Mouse (Mus musculus) kidney, embryonic 16.5 days (tissue): ENCODE measurements around the gene P4hb. TPM values are rescaled to one million over a fixed set of nuclear protein-coding genes. Genes with fewer than 3 reads are reported as not detected.

Experiments used
- ATAC-seq: fragments of 200-750 bp; cut with Nextera tagmentation; 2 replicates; pipeline ENCODE4 v1.8.0; 2017; ENCODE audit warnings: moderate TSS enrichment; ENCODE audit not compliant: low FRiP score, low TSS enrichment
- H3K27ac ChIP-seq: fragments of 300-500 bp; sonication (generic); 2 replicates; pipeline ENCODE4 v1.5.1; 2014; ENCODE audit warnings: low read length
- H3K27me3 ChIP-seq: fragments of 300-500 bp; sonication (generic); 2 replicates; pipeline ENCODE4 v1.6.1; 2014; ENCODE audit warnings: low read length, control low read depth, mixed read lengths; ENCODE audit not compliant: insufficient read depth
- H3K36me3 ChIP-seq: fragments of 300-500 bp; sonication (generic); 2 replicates; pipeline ENCODE4 v1.6.1; 2014; ENCODE audit warnings: low read length, control low read depth, mixed read lengths; ENCODE audit not compliant: insufficient read depth
- H3K4me1 ChIP-seq: fragments of 300-500 bp; sonication (generic); 2 replicates; pipeline ENCODE4 v1.6.1; 2014; ENCODE audit warnings: low read length, control low read depth, mixed read lengths; ENCODE audit not compliant: insufficient read depth
- H3K4me2 ChIP-seq: fragments of 300-500 bp; sonication (generic); replicated peaks from 2 replicates; pipeline ENCODE4 v1.6.1; 2014; ENCODE audit warnings: low read depth, low read length
- H3K4me3 ChIP-seq: fragments of 300-500 bp; sonication (generic); 2 replicates; pipeline ENCODE4 v1.5.1; 2014; ENCODE audit warnings: mild to moderate bottlenecking, low read length
- H3K9ac ChIP-seq: fragments of 300-500 bp; sonication (generic); replicated peaks from 2 replicates; pipeline ENCODE4 v1.6.1; 2014; ENCODE audit warnings: low read length
- H3K9me3 ChIP-seq: fragments of 300-500 bp; sonication (generic); 2 replicates; pipeline ENCODE4 v1.6.1; 2016; ENCODE audit warnings: low read length, control low read depth
- WGBS: fragments of 180-500 bp; shearing (Covaris S2); extraction: QIAGEN DNeasy Blood & Tissue Kit; methylation state at CpG from one replicate; pipeline ENCODE4 v1.1.7; 2014; 5-methylcytosine and 5-hydroxymethylcytosine counted together
- polyA plus RNA-seq: library from polyadenylated mRNA; unstranded; fragments of >200 nt; fragmentation: Nextera tagmentation; extraction: Ambion mirVana; gene quantifications from 2 replicates; pipeline ENCODE4 v1.2.1, GENCODE M21; 2015

P4hb gene
- polyA plus RNA-seq, 1 experiment from 2014 or later: 914 TPM

DNA sequence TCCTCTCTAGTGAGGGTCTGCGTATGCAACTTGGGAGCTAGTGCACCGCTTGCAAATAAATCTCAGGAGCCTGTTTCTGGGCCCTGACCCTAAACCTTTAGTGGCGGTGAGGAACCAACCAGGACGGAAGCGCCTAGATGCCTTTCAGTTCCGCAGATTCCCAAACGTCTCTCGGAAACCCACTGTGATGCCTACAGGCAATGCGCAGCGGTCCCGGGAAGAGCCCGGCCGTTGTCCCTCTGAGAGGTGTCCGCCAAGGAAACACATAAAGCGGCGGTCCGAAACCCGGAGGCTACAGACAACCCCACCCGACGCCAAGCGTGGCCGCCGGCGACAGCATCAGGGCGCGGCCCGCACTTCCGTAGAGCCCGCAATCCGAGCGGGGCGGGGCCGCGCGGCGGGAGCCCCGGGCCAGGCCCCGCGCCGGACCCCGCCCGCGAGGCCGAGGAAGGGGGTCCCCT lies 7.8 kb upstream of the P4hb start:
- Histone ChIP-seq H3K4me2 (peak overlapping the region; percentile 61), H3K4me1 (peaks cover 41% of the 10 kb centered on the region), H3K4me3 (peak overlapping the region; percentile 88), H3K9me3 (0 out of 2 replicates have a peak, but pooled peaks cover 4% of the 10 kb centered on the region), H3K27me3 (no peaks in the 10 kb centered on the region), H3K36me3 (peaks cover 45% of the 10 kb centered on the region), H3K27ac (peak overlapping the region; percentile 90), H3K9ac (peak overlapping the region; percentile 97)
- peak; percentile 44; the same call in 1 of the 2 replicates for ATAC-seq
- WGBS: under 1% methylated on average over 39 of the region's 44 CpGs

- Histone ChIP-seq H3K4me1 (peaks cover 41% of the 10 kb centered on the region), H3K36me3 (peaks cover 40% of the 10 kb centered on the region), H3K27me3 (no peaks in the 10 kb centered on the region), H3K27ac (peak overlapping the region; percentile 90), H3K4me2 (peak overlapping the region; percentile 61), H3K9ac (peak overlapping the region; percentile 97), H3K9me3 (0 out of 2 replicates have a peak, but pooled peaks cover 4% of the 10 kb centered on the region), H3K4me3 (peak overlapping the region; percentile 88)
- 58% methylated on average over 7 of the region's 7 CpGs for WGBS
- ATAC-seq: no peak
Observed at GRCm38 (mm10) chr11:120580190-120580589, 7.1 kb upstream of the P4hb start.

DNA sequence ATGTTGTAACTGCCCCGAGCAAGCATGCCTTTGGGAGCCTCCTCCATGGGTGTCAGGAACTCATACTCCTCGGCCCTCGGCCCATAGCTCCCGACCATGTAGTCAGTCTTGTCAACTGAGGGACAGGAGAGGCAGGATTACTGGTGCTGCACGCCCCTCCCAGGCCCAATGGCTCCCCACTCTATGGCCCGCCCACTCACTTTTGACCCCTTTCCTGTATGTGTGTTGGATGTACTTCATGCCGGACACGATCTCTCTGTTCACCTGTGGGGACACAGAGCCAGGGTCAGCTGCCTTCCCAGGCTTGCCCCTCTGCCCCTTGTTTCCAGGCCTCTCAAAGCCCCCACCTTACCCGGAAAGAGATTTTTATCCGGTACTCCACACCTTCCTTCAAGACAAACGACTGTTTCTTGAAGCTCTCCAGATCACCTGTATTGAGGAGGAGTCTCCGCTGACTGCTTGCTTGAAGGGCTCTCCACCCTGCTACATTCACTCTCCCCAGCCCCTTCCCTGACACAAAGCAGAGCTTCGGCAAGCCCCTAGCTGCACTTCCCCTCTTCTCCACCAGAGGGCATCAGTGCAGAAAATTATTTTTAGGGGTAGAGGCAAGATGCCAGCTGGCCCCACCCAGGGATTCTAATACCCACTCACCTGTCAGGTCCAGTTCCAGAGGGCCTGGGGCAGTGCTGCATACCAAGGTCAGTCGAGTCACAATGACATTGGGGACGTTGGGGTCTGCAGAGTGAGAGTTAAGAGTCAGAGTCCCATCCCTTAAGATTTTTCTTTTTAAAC lies 6.5 kb upstream of the P4hb start:
- Histone ChIP-seq H3K9me3 (0 out of 2 replicates have a peak, but pooled peaks cover 4% of the 10 kb centered on the region), H3K9ac (peak overlapping the region; percentile 97), H3K4me3 (peak overlapping the region; percentile 88), H3K27ac (peak overlapping the region; percentile 90), H3K36me3 (peaks cover 36% of the 10 kb centered on the region), H3K4me1 (peaks cover 45% of the 10 kb centered on the region), H3K27me3 (no peaks in the 10 kb centered on the region), H3K4me2 (peak overlapping the region; percentile 61)
- WGBS: 48% methylated on average over 15 of the region's 15 CpGs
- ATAC-seq: no peak

DNA sequence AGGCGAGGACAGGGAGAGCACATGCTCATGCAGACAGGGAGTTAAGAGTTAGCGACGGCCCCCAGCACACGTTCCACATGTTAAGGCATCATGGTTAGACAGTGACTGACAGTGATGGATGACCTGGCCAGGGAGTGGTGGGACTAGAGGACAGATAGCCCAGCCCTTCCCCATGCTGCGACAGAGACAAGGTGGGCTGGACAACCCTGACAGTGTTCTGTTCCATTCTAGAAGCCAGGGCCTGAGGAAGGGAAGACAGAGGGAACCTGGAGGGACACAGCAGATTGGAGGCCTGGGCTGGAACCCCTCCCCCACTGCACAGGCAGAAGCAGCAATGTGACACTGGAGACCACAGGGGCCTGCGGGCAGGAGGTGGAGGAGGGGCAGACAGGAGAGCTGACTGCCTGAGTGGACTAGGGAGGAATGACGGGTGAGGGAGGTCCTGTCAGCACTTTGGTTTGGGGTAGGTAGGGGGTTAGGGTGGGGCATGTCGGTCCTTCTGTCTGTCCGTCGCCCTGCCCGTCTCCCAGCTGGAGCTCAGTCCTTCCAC lies 5.7 kb upstream of the P4hb start:
- ATAC-seq: no peak
- 66% methylated on average over 11 of the region's 11 CpGs for WGBS
- H3K27me3 ChIP-seq: no peaks in the 10 kb centered on the region

DNA sequence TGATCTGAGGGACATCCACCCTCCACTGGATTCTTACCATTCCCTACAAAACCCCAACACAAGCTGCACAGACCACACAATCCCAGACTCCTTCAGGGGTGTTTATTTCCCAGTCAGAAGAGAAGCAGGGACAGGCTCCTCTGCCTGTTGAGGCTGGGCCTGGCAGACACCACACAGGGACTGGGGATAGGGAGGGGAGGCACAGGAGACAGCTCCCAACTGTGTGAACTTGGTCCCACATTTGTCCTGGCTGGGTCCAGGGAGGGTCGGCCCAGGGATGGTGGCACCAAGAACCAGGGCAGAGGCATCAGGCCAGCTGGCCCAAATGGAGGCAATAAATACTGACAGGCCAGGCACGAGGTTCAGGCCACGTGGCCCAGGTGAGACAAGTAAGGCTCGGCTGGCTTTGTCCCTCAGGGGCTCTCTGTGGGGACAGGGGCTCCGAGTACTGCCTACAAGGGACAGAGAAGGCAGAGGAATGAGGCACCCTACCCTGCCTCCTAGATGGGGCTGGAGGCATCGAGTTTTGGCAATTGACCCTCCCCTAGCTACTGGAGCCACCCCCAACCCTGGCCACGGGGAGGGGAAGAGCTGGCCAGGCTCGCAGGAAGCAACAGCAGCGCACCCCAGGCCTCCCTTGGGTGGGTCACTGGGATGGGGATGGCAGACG lies 5.1 kb upstream of the P4hb start:
- no peaks in the 10 kb centered on the region for H3K9me3 ChIP-seq
- no peak overlapping the region for H3K4me3 ChIP-seq
- WGBS: 77% methylated on average over 10 of the region's 10 CpGs
- no peaks in the 10 kb centered on the region for H3K27me3 ChIP-seq
- H3K36me3 ChIP-seq: peaks cover 29% of the 10 kb centered on the region
- H3K9ac ChIP-seq: no peak overlapping the region
- no peak for ATAC-seq
- H3K27ac ChIP-seq: peak overlapping the region; percentile 65
- H3K4me2 ChIP-seq: no peak overlapping the region
- H3K4me1 ChIP-seq: peaks cover 50% of the 10 kb centered on the region

More for the DNA sequence above, 5.7 kb upstream of the P4hb start:
- H3K9me3 ChIP-seq: 0 out of 2 replicates have a peak, but pooled peaks cover under 1% of the 10 kb centered on the region
- H3K4me3 ChIP-seq: no peak overlapping the region
- H3K27ac ChIP-seq: peak overlapping the region; percentile 65
- peak overlapping the region; percentile 23; the same call in 1 of the 2 replicates for H3K9ac ChIP-seq
- H3K4me1 ChIP-seq: peaks cover 50% of the 10 kb centered on the region
- peaks cover 31% of the 10 kb centered on the region for H3K36me3 ChIP-seq
- no peak overlapping the region for H3K4me2 ChIP-seq

DNA sequence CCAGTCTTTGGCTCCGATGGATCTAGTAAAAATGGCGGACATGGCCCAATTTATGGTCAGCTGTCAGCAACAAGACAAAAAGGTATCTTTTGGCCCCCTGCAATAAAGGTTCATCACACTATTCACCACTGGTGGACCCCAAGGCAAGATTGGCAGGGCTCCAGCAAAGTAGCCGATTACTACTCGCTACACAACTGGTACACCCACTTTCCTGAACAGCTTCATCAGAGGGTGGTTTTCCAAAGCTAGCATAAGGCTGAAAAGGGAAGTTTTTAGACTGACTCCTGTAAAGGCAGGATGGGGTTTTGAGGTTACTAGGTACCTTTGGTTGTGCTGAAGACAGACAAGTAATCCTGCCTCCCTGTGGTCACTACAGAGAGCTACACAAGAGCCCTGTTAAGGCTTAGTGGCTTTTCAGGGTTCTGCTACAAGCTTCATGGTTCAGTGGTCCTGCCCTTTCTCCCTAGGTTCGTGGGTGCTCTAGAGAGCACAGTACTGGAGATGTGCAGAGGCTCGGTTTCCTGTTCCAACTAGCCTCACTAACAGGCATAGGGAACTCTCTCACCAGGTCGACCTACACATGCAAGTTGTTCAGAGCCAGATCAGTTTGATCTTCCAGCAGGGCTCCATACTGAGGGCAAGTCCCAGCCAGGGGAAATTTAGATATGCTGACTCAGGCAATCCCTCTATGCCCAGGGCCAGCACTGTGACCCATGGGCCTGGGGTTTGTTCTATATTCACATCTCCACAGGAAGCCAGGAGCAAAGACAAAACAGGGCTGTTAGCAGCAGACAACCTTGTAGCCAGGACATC lies 4.4 kb upstream of the P4hb start:
- 72% methylated on average over 7 of the region's 7 CpGs for WGBS
- H3K27ac ChIP-seq: peak overlapping the region; percentile 65
- no peaks in the 10 kb centered on the region for H3K27me3 ChIP-seq
- peaks cover 48% of the 10 kb centered on the region for H3K4me1 ChIP-seq
- peaks cover 29% of the 10 kb centered on the region for H3K36me3 ChIP-seq
- ATAC-seq: no peak
- H3K4me3 ChIP-seq: no peak overlapping the region
- no peak overlapping the region; the same call in 1 of the 2 replicates for H3K9ac ChIP-seq
- H3K9me3 ChIP-seq: no peaks in the 10 kb centered on the region
- no peak overlapping the region for H3K4me2 ChIP-seq

DNA sequence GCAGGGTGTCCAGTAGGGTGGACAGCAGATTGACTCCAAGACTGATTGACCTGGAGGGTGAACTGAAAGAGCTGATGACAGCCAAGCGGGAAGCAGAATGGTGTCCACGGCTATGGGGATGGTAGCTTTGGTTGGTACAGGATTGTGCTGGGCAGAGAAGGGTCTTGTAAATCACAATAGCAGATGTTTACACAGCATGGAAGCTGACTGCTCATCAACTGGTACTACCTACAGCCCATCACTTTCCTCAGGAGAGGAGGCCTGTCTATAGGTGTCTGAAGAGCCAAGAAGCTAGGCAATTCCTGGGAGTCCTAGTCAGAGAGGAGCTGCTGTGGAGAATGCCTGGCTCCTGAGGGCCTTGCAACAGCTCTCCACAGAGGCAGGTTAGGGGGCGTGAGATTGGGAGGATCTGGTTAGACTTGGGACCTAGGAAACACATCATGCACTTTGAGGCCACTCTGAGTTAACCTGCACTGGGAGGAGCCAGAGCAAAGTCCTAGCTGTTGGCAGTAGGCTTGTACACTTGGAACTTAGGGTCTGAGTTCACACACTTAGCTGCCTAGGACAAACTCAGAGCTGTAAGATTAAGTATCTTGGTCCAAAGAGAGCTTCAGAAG lies 3.4 kb upstream of the P4hb start:
- Histone ChIP-seq H3K4me1 (peaks cover 45% of the 10 kb centered on the region), H3K9ac (no peak overlapping the region), H3K4me2 (no peak overlapping the region), H3K9me3 (no peaks in the 10 kb centered on the region), H3K27ac (peak overlapping the region; percentile 65; the same call in 1 of the 2 replicates), H3K4me3 (no peak overlapping the region), H3K36me3 (peaks cover 29% of the 10 kb centered on the region), H3K27me3 (no peaks in the 10 kb centered on the region)
- 77% methylated on average over 3 of the region's 3 CpGs for WGBS
- no peak for ATAC-seq

- ATAC-seq: no peak
- H3K36me3 ChIP-seq: peaks cover 35% of the 10 kb centered on the region
- no peak overlapping the region for H3K9ac ChIP-seq
- no peaks in the 10 kb centered on the region for H3K27me3 ChIP-seq
- H3K4me3 ChIP-seq: no peak overlapping the region
- no peak overlapping the region for H3K4me2 ChIP-seq
- H3K4me1 ChIP-seq: peaks cover 50% of the 10 kb centered on the region
- H3K27ac ChIP-seq: peak overlapping the region; percentile 37; the same call in 1 of the 2 replicates
- H3K9me3 ChIP-seq: no peaks in the 10 kb centered on the region
Observed at GRCm38 (mm10) chr11:120575940-120576339, 2.9 kb upstream of the P4hb start.

DNA sequence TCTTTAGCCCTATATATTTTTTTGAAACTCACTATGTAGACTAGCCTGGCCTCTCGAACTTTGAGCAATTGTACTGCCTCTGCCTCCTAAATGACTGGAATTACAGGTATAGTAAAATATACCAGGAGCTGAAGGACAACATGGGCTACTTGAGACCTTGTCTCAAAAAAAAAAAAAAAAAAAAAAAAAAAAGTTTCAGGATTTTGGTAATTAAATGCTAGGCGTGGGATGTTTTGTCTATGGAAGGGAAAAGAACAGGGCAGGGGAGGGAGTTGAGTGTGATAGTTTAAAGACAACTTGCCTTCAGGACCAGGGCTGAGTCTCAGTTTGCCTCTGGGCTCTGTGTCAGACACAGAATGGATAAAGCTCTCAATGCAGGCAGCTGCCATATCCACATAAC lies 2.0 kb upstream of the P4hb start:
- no peaks in the 10 kb centered on the region for H3K27me3 ChIP-seq
- peak overlapping the region; percentile 93; the same call in 1 of the 2 replicates for H3K9ac ChIP-seq
- H3K4me1 ChIP-seq: peaks cover 48% of the 10 kb centered on the region
- no peaks in the 10 kb centered on the region for H3K9me3 ChIP-seq
- H3K4me2 ChIP-seq: no peak overlapping the region
- 71% methylated on average over 2 of the region's 2 CpGs for WGBS
- no peak overlapping the region for H3K27ac ChIP-seq
- no peak for ATAC-seq
- peaks cover 43% of the 10 kb centered on the region for H3K36me3 ChIP-seq
- H3K4me3 ChIP-seq: no peak overlapping the region
